Mouse (Mus musculus) midbrain, embryonic 12.5 days (tissue): ENCODE measurements around the gene Axdnd1. TPM values are rescaled to one million over a fixed set of nuclear protein-coding genes. Genes with fewer than 3 reads are reported as not detected.
"Not testable (repeated sequence)": the region's sequence is repeated elsewhere in the genome, so short reads cannot be mapped to it uniquely, and the experiment has no call there.

Source experiments
- ATAC-seq: fragments of 200-750 bp; cut with Nextera tagmentation; 2 replicates; pipeline ENCODE4 v1.8.0; 2017; ENCODE audit warnings: low read depth, moderate TSS enrichment, moderate library complexity; ENCODE audit not compliant: low FRiP score
- H3K27ac ChIP-seq: fragments of 300-500 bp; sonication (generic); replicated peaks from 2 replicates; pipeline ENCODE4 v1.5.1; 2016; ENCODE audit warnings: mild to moderate bottlenecking
- H3K27me3 ChIP-seq: fragments of 300-500 bp; sonication (generic); 2 replicates; pipeline ENCODE4 v1.6.1; 2016; ENCODE audit warnings: mild to moderate bottlenecking
- H3K36me3 ChIP-seq: fragments of 300-500 bp; sonication (generic); 2 replicates; pipeline ENCODE4 v1.6.1; 2016
- H3K4me1 ChIP-seq: fragments of 300-500 bp; sonication (generic); 2 replicates; pipeline ENCODE4 v1.6.1; 2016
- H3K4me2 ChIP-seq: fragments of 300-500 bp; sonication (generic); replicated peaks from 2 replicates; pipeline ENCODE4 v1.6.1; 2016; ENCODE audit warnings: mild to moderate bottlenecking, moderate library complexity
- H3K4me3 ChIP-seq: fragments of 300-500 bp; sonication (generic); 2 replicates; pipeline ENCODE4 v1.5.1; 2016; ENCODE audit warnings: mild to moderate bottlenecking
- H3K9ac ChIP-seq: fragments of 300-500 bp; sonication (generic); replicated peaks from 2 replicates; pipeline ENCODE4 v1.6.1; 2016; ENCODE audit warnings: mild to moderate bottlenecking, moderate library complexity
- H3K9me3 ChIP-seq: fragments of 300-500 bp; sonication (generic); 2 replicates; pipeline ENCODE4 v1.6.1; 2016; ENCODE audit warnings: mild to moderate bottlenecking
- WGBS: fragments of 180-500 bp; shearing (Covaris S2); methylation state at CpG from one replicate; pipeline ENCODE4 v1.1.7; 2016; 5-methylcytosine and 5-hydroxymethylcytosine counted together
- polyA plus RNA-seq: library from polyadenylated mRNA; unstranded; fragments of >200 nt; fragmentation: Nextera tagmentation; extraction: Ambion mirVana; gene quantifications from 2 replicates; pipeline ENCODE4 v1.2.1, GENCODE M21; 2016

The Axdnd1 gene
- polyA plus RNA-seq, 1 experiment from 2014 or later: not detected

GRCm38 (mm10) chr1:156302911-156303749, 117.8 kb downstream of the Axdnd1 start, which contains the start of gene Tdrd5:
TSS of gene Tdrd5 (minus strand) at chr1:156303664.
- peak within 1 kb of the TSS; percentile 99 for H3K4me2 ChIP-seq
- no peaks in the 10 kb centered on the region for H3K9me3 ChIP-seq
- peak; percentile 75 for ATAC-seq
- under 1% methylated on average over 49 of the region's 85 CpGs for WGBS
- H3K4me3 ChIP-seq: peak within 1 kb of the TSS; percentile 73
- peaks cover 8% of the 10 kb centered on the region; the same call in 1 of the 2 replicates for H3K4me1 ChIP-seq
- no peaks in the 10 kb centered on the region for H3K36me3 ChIP-seq
- H3K27ac ChIP-seq: no peak within 1 kb of the TSS
- peaks cover 63% of the 10 kb centered on the region for H3K27me3 ChIP-seq
- peak within 1 kb of the TSS; percentile 62 for H3K9ac ChIP-seq

DNA sequence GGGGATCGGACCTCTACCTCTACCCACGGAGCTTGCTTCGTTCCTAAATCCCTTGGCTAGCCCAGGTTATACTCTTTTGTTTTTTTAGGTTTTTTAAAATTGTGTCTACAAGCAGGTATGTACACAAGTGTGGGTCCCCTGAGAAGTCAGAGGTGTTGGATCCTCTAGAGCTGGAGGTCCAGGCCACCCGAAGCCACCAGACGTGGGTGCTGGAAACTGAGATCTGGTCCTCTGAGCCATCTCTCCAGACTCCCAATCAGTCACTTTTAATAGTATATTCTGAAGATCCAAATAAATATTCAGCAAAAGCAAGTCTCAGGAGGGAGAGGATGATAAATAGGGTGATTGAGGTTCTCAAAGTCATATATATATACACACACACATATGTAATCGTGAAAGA, 130.9 kb downstream of the Axdnd1 start:
- H3K4me3 ChIP-seq: no peak overlapping the region
- H3K27me3 ChIP-seq: no peaks in the 10 kb centered on the region
- WGBS: 94% methylated on average over 6 of the region's 6 CpGs
- no peak overlapping the region for H3K9ac ChIP-seq
- no peak overlapping the region for H3K4me2 ChIP-seq
- ATAC-seq: no peak
- no peaks in the 10 kb centered on the region for H3K9me3 ChIP-seq
- no peaks in the 10 kb centered on the region for H3K4me1 ChIP-seq
- H3K27ac ChIP-seq: no peak overlapping the region
- no peaks in the 10 kb centered on the region for H3K36me3 ChIP-seq

- not testable (repeated sequence) for H3K9ac ChIP-seq, ATAC-seq, H3K4me3 ChIP-seq, H3K27me3 ChIP-seq, H3K4me2 ChIP-seq, H3K9me3 ChIP-seq, H3K4me1 ChIP-seq, H3K36me3 ChIP-seq, H3K27ac ChIP-seq
- WGBS: 82% methylated on average over 10 of the region's 10 CpGs
Measured at GRCm38 (mm10) chr1:156289222-156289587, 131.8 kb downstream of the Axdnd1 start.

GRCm38 (mm10) chr1:156288556-156289221, 132.3 kb downstream of the Axdnd1 start:
- Histone ChIP-seq H3K4me2 (no peak overlapping the region), H3K9ac (no peak overlapping the region), H3K27ac (no peak overlapping the region), H3K27me3 (no peaks in the 10 kb centered on the region; the same call in 1 of the 2 replicates), H3K36me3 (no peaks in the 10 kb centered on the region), H3K9me3 (no peaks in the 10 kb centered on the region), H3K4me3 (no peak overlapping the region), H3K4me1 (no peaks in the 10 kb centered on the region)
- WGBS: 89% methylated on average over 9 of the region's 9 CpGs
- ATAC-seq: no peak

DNA sequence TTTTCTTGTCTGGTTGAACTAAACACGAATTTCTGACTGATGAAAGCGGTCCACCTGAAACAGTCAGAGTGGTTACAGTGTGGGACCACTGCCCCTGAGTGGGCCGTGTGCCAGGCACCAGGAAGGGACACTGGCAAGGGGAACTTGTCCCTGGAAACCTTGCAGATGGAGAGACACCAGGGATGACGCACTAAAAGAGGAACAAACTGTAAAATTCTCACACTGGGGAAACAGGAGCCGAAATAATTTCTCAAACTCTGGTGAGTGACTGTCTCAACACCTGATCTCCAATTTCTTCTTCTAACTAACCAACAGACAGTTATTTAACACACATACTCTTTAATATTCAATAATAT, 135.4 kb downstream of the Axdnd1 start:
- ATAC-seq: no peak
- no peak overlapping the region for H3K4me3 ChIP-seq
- no peaks in the 10 kb centered on the region for H3K9me3 ChIP-seq
- no peaks in the 10 kb centered on the region for H3K4me1 ChIP-seq
- H3K27ac ChIP-seq: no peak overlapping the region
- no peak overlapping the region for H3K9ac ChIP-seq
- H3K4me2 ChIP-seq: no peak overlapping the region
- H3K36me3 ChIP-seq: no peaks in the 10 kb centered on the region
- no peaks in the 10 kb centered on the region; the same call in 1 of the 2 replicates for H3K27me3 ChIP-seq
- WGBS: 83% methylated on average over 5 of the region's 5 CpGs

DNA sequence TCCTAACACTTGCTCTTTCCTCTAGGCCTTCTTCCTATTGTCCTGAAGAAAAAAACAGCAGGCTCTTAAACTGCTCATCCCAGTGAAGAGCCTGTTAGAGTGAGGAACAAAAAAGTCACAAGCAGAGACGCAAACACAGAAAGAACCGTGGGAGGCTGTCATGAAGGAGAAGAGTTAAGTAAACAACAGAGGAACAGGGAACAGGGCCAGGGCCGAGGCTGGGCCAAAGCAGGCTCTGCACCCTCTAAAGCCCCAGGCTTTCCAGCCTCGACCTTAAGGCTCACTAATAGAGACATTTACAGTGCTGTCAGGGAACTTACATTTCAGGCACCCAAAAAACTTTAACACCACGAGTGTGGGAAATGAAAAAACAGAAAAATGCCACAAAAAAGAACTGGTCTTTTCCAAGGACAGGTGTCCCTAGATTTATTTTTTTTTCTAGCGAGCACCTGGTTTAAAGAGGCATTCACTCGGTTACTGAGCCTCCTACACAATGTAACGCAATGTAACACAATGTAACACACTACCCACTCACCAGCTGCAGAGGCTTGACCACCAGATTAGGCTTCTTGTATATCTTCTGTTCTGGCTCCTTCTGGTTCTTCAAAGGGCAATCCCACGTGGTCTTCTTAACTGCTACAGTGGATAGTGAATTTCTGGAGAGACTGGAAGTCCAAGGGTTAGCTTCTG, 136.0 kb downstream of the Axdnd1 start:
- ATAC-seq: no peak

DNA sequence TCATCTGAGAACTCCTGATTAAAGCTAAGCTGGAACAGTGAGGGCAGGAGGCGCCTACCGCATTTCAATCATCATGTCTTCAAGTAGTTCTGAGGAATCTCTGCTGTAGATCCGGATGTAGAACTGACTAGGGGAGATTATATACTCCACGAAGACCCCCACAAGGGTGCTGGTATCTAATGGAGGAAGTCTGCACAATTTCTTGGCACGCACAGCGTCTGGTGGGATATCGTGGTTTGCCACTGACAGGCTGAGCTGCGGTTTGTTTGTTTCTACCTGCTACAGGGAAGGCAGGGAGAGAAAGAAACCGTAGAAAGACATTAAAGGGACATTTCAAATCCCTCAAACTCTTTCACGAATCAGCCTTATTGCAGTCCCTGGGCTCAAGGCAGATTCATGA, 136.8 kb downstream of the Axdnd1 start:
- ATAC-seq: no peak
- Histone ChIP-seq H3K36me3 (no peaks in the 10 kb centered on the region), H3K9ac (no peak overlapping the region), H3K4me2 (no peak overlapping the region), H3K27me3 (no peaks in the 10 kb centered on the region; the same call in 1 of the 2 replicates), H3K27ac (no peak overlapping the region), H3K9me3 (no peaks in the 10 kb centered on the region), H3K4me3 (no peak overlapping the region), H3K4me1 (no peaks in the 10 kb centered on the region)
- WGBS: 85% methylated on average over 10 of the region's 10 CpGs

More for the DNA sequence above, 136.0 kb downstream of the Axdnd1 start:
- no peaks in the 10 kb centered on the region for H3K36me3 ChIP-seq
- no peak overlapping the region for H3K4me2 ChIP-seq
- H3K27ac ChIP-seq: no peak overlapping the region
- no peak overlapping the region for H3K4me3 ChIP-seq
- H3K9ac ChIP-seq: no peak overlapping the region
- no peaks in the 10 kb centered on the region; the same call in 1 of the 2 replicates for H3K27me3 ChIP-seq
- H3K9me3 ChIP-seq: no peaks in the 10 kb centered on the region
- 46% methylated on average over 9 of the region's 9 CpGs for WGBS
- H3K4me1 ChIP-seq: no peaks in the 10 kb centered on the region

GRCm38 (mm10) chr1:156280131-156280530, 140.8 kb downstream of the Axdnd1 start:
- WGBS: 85% methylated on average over 7 of the region's 7 CpGs
- Histone ChIP-seq H3K4me2 (no peak overlapping the region), H3K4me3 (no peak overlapping the region), H3K9ac (no peak overlapping the region), H3K27ac (no peak overlapping the region), H3K4me1 (no peaks in the 10 kb centered on the region), H3K36me3 (no peaks in the 10 kb centered on the region), H3K27me3 (no peaks in the 10 kb centered on the region; the same call in 1 of the 2 replicates), H3K9me3 (no peaks in the 10 kb centered on the region)
- no peak for ATAC-seq

- H3K4me3 ChIP-seq: no peak overlapping the region
- no peaks in the 10 kb centered on the region; the same call in 1 of the 2 replicates for H3K27me3 ChIP-seq
- no peak overlapping the region for H3K9ac ChIP-seq
- ATAC-seq: no peak
- 68% methylated on average over 7 of the region's 7 CpGs for WGBS
- H3K9me3 ChIP-seq: no peaks in the 10 kb centered on the region
- H3K4me2 ChIP-seq: no peak overlapping the region
- H3K36me3 ChIP-seq: no peaks in the 10 kb centered on the region
- no peak overlapping the region for H3K27ac ChIP-seq
- no peaks in the 10 kb centered on the region for H3K4me1 ChIP-seq
Measured at GRCm38 (mm10) chr1:156273647-156274046, 147.3 kb downstream of the Axdnd1 start.

Other genes with a start within 250 kb of the Axdnd1 start
- gene Fam163a, start 216.1 kb downstream of the Axdnd1 start, polyA plus RNA-seq: 14.5 and 14.9 TPM in 2 replicates
- 0.18 and 0.31 TPM in 2 replicates for gene Tdrd5, start 117.5 kb downstream of the Axdnd1 start, polyA plus RNA-seq
- gene Nphs2, start 110.4 kb downstream of the Axdnd1 start, polyA plus RNA-seq: 0.18 and 0.40 TPM in 2 replicates
- gene Gm2000, start 55.1 kb downstream of the Axdnd1 start, polyA plus RNA-seq: 683 and 713 TPM in 2 replicates
- 19.3 and 20.2 TPM in 2 replicates for gene Soat1, start 53.2 kb upstream of the Axdnd1 start, polyA plus RNA-seq
- gene Gm10031, start 102.9 kb upstream of the Axdnd1 start, polyA plus RNA-seq: 0.60 and 0.89 TPM in 2 replicates
- 6.2 and 6.4 TPM in 2 replicates for gene Abl2, start 137.6 kb upstream of the Axdnd1 start, polyA plus RNA-seq